Mouse (Mus musculus) intestine, embryonic 14.5 days (tissue): ENCODE measurements around the gene Zfp296. TPM values are rescaled to one million over a fixed set of nuclear protein-coding genes. Genes with fewer than 3 reads are reported as not detected.

ENCODE experiments used
- ATAC-seq: fragments of 200-750 bp; cut with Nextera tagmentation; replicated peaks from 2 replicates; pipeline ENCODE4 v1.8.0; 2017; ENCODE audit warnings: low read depth, moderate number of reproducible peaks, moderate TSS enrichment, moderate library complexity; ENCODE audit not compliant: low FRiP score, low TSS enrichment
- DNase-seq: peaks from one replicate; pipeline ENCODE4 v3.0.0-alpha.2; 2018; ENCODE audit warnings: low spot score
- H3K27ac ChIP-seq: fragments of 300-500 bp; sonication (generic); 2 replicates; pipeline ENCODE4 v1.5.1; 2014; ENCODE audit warnings: low read depth, mild to moderate bottlenecking, control low read depth
- H3K27me3 ChIP-seq: fragments of 300-500 bp; sonication (generic); replicated peaks from 2 replicates; pipeline ENCODE4 v1.6.1; 2014; ENCODE audit warnings: low read length, control low read depth; ENCODE audit not compliant: control insufficient read depth, insufficient read depth
- H3K36me3 ChIP-seq: fragments of 300-500 bp; sonication (generic); 2 replicates; pipeline ENCODE4 v1.6.1; 2014; ENCODE audit warnings: low read length, control low read depth; ENCODE audit not compliant: control insufficient read depth, insufficient read depth
- H3K4me1 ChIP-seq: fragments of 300-500 bp; sonication (generic); replicated peaks from 2 replicates; pipeline ENCODE4 v1.6.1; 2014; ENCODE audit warnings: low read length, control low read depth, mixed read lengths; ENCODE audit not compliant: control insufficient read depth, insufficient read depth
- H3K4me2 ChIP-seq: fragments of 300-500 bp; sonication (generic); 2 replicates; pipeline ENCODE4 v1.6.1; 2014; ENCODE audit warnings: low read length
- H3K4me3 ChIP-seq: fragments of 300-500 bp; sonication (generic); 2 replicates; pipeline ENCODE4 v1.5.1; 2014; ENCODE audit warnings: low read depth, low read length, control low read depth, mixed read lengths
- H3K9ac ChIP-seq: fragments of 300-500 bp; sonication (generic); 2 replicates; pipeline ENCODE4 v1.6.1; 2014; ENCODE audit warnings: mild to moderate bottlenecking, low read length
- H3K9me3 ChIP-seq: fragments of 300-500 bp; sonication (generic); 2 replicates; pipeline ENCODE4 v1.6.1; 2016; ENCODE audit warnings: low read length, control low read depth; ENCODE audit not compliant: control insufficient read depth
- WGBS: fragments of 180-500 bp; shearing (Covaris S2); extraction: QIAGEN DNeasy Blood & Tissue Kit; methylation state at CpG from one replicate; pipeline ENCODE4 v1.1.7; 2014; 5-methylcytosine and 5-hydroxymethylcytosine counted together
- polyA plus RNA-seq: library from polyadenylated mRNA; unstranded; fragments of >200 nt; fragmentation: Nextera tagmentation; extraction: Ambion mirVana; gene quantifications from 2 replicates; pipeline ENCODE4 v1.2.1, GENCODE M21; 2014

Gene Zfp296
- polyA plus RNA-seq, 1 experiment from 2014 or later: 1.4 TPM

DNA sequence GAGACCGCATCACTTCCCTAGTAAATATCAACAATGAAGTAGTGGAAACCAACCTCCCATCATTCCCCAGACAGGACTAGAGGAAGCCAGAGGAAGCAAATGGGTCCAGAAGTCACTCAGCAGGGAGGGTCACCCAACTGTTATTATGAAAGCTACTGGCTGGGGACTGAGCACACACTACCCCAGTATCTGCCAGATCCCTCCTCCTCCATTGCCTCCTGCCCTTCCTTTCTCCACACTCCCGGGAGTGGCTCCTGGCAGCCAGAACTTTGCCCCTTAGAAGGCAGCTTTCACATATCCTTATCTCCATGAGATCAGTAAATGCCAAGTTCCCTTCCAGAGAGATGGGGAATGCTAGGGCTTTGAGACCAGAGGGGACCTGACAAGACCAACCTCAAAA is 46.3 kb downstream of the Zfp296 start:
- Histone ChIP-seq H3K4me3 (no peak overlapping the region), H3K27me3 (0 out of 2 replicates have a peak, but pooled peaks cover 6% of the 10 kb centered on the region), H3K4me2 (no peak overlapping the region), H3K27ac (no peak overlapping the region), H3K4me1 (no peaks in the 10 kb centered on the region; the same call in 1 of the 2 replicates), H3K9ac (no peak overlapping the region), H3K36me3 (no peaks in the 10 kb centered on the region), H3K9me3 (no peaks in the 10 kb centered on the region)
- ATAC-seq (no peak), DNase-seq (no peak)
- 67% methylated on average over 2 of the region's 2 CpGs for WGBS

DNA sequence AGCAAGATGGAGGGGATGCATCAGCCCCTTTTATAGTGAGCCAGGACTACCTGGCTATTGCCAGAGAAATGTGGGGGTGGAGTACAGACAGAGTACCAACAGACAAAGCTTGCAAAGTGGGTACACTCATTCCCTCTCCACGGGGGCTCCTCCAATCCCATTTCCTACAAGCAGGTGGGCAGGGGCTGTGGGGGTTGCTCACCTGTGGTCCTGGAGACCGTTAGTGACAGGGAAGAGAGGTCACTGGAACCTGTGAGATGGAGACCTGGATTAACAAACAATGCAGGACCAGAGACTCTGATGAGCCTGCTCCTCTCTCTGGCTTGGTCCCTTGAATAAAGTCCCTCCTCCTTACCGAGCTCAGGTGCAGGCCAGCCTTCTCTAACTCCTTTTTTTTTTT is 50.6 kb downstream of the Zfp296 start:
- Histone ChIP-seq H3K9ac (no peak overlapping the region), H3K4me3 (peak overlapping the region; percentile 65), H3K36me3 (peaks cover 9% of the 10 kb centered on the region), H3K27me3 (no peaks in the 10 kb centered on the region), H3K4me2 (peak overlapping the region; percentile 91), H3K4me1 (no peaks in the 10 kb centered on the region), H3K9me3 (no peaks in the 10 kb centered on the region), H3K27ac (peak overlapping the region; percentile 54; the same call in 1 of the 2 replicates)
- DNase-seq: no peak
- no peak for ATAC-seq
- WGBS: 56% methylated on average over 3 of the region's 3 CpGs

DNA sequence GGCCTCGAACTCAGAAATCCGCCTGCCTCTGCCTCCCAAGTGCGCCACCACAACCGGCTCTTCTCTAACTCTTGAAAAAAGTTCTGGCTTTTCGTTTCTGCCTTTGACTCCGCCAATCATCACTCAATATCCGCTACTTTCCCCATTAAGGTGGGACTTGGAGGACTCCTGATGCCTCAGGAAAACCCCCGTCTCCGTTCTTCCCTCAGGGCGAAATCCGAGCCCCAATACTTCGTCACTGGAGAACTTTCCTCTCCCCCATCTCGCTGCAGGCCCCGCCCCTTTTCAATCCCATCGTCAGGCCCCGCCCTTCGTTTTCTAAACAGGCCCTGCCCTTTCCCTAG is 51.1 kb downstream of the Zfp296 start:
- ATAC-seq: no peak; the same call in 1 of the 2 replicates
- Histone ChIP-seq H3K27me3 (no peaks in the 10 kb centered on the region), H3K27ac (peak overlapping the region; percentile 94; the same call in 1 of the 2 replicates), H3K9me3 (no peaks in the 10 kb centered on the region), H3K4me2 (peak overlapping the region; percentile 91), H3K4me3 (peak overlapping the region; percentile 65), H3K36me3 (peaks cover 14% of the 10 kb centered on the region), H3K4me1 (no peaks in the 10 kb centered on the region), H3K9ac (no peak overlapping the region)
- no peak for DNase-seq
- WGBS: 13% methylated on average over 17 of the region's 17 CpGs

DNA sequence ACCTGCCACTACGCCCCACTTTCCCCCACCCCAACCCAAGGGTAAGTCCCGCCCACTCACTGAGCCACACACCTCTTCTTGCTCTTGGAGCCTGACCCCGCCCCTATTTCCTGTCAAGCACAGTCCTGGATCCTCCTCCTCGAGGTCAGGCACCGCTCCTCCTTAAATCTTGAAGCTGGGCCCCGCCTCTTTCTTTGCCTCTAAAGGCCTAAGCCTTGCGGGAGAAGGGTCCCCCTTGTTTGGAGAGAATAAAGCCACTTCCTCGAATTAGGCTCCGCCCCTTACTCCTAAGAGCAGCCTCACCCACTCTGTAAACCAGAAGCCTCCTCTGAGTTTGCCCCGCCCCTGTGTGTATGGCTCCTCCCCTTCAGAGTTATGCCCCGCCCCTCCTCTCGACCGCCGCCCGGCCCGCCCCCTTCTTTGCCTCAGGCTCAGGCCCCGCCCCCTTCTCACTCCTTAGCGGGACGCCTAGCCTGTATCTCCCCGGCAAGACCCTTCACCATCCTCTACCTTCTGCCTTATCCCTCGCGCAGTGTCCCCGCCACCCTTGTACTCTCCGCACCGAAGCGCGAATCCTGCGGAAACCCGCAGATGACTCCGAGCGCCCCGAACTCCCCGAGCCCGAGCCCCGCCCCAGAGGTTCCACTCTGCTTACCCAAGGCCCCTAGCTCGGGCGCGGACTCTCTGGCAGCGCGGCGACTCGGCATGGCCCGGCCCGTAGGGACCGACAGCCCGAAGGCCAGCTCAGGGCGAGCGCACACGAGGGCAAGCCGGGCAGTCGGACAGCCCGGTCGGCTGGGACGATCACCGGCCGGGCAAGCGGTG is 51.7 kb downstream of the Zfp296 start:
- Histone ChIP-seq H3K9ac (peak overlapping the region; percentile 59), H3K27ac (peak overlapping the region; percentile 94), H3K4me2 (peak overlapping the region; percentile 91), H3K4me1 (no peaks in the 10 kb centered on the region), H3K9me3 (no peaks in the 10 kb centered on the region), H3K4me3 (peak overlapping the region; percentile 65), H3K36me3 (peaks cover 20% of the 10 kb centered on the region), H3K27me3 (no peaks in the 10 kb centered on the region)
- ATAC-seq (peak; percentile 94), DNase-seq (peak; percentile 99)
- WGBS: under 1% methylated on average over 55 of the region's 57 CpGs

DNA sequence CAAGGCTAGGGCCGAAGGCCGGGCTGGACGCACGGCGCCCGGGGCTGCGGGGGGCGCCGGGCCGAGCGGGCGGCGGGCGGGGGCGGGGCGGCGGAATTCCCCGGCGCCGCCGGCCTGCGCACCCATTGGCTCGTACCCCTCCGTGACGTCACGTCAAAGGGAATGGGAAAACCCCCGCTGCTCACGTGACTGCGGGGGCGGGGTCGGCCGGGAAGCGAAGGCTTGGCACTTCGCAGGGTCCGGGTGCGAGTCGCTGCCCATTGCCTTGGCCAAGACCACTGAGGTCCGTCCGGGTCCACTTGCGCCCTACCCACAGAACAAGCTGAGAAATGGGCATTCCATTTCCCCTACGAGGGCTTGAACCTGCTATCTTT is 52.3 kb downstream of the Zfp296 start, which contains the start of gene Relb:
Gene Relb (minus strand): TSS at position 78 of the 374 bp plus-strand sequence.
- peak; percentile 76; the same call in 1 of the 2 replicates for ATAC-seq
- Histone ChIP-seq H3K4me3 (peak within 1 kb of the TSS; percentile 65), H3K4me2 (peak within 1 kb of the TSS; percentile 91), H3K27me3 (no peaks in the 10 kb centered on the region), H3K27ac (peak within 1 kb of the TSS; percentile 94), H3K36me3 (peaks cover 26% of the 10 kb centered on the region), H3K4me1 (no peaks in the 10 kb centered on the region), H3K9ac (peak within 1 kb of the TSS; percentile 59), H3K9me3 (no peaks in the 10 kb centered on the region)
- peak; percentile 96 for DNase-seq
- WGBS: 1% methylated on average over 30 of the region's 41 CpGs

Other genes starting within 250 kb of the Zfp296 start
- gene Ercc1, start 232.5 kb upstream of the Zfp296 start, polyA plus RNA-seq: 71.8 and 82.9 TPM in 2 replicates
- 23.9 and 25.8 TPM in 2 replicates for gene Cd3eap, start 217.8 kb upstream of the Zfp296 start, polyA plus RNA-seq
- 4.4 and 4.9 TPM in 2 replicates for gene Ppp1r13l, start 217.5 kb upstream of the Zfp296 start, polyA plus RNA-seq
- 11.3 and 13.3 TPM in 2 replicates for gene Ercc2, start 195.3 kb upstream of the Zfp296 start, polyA plus RNA-seq
- 2.4 and 3.4 TPM in 2 replicates for gene Klc3, start 173.2 kb upstream of the Zfp296 start, polyA plus RNA-seq
- gene Ckm, start 172.5 kb upstream of the Zfp296 start, polyA plus RNA-seq: 0.60 and 1.1 TPM in 2 replicates
- 7.5 and 8.5 TPM in 2 replicates for gene Mark4, start 118.5 kb upstream of the Zfp296 start, polyA plus RNA-seq
- 0.76 and 0.90 TPM in 2 replicates for gene Exoc3l2, start 114.0 kb upstream of the Zfp296 start, polyA plus RNA-seq
- gene Bloc1s3, start 68.9 kb upstream of the Zfp296 start, polyA plus RNA-seq: 0.93 and 1.2 TPM in 2 replicates
- 113 TPM in 2 replicates for gene Trappc6a, start 68.9 kb upstream of the Zfp296 start, polyA plus RNA-seq
- gene Nkpd1, start 59.4 kb upstream of the Zfp296 start, polyA plus RNA-seq: 0.09 and 0.27 TPM in 2 replicates
- 4.4 and 6.0 TPM in 2 replicates for gene Ppp1r37, start 14.2 kb upstream of the Zfp296 start, polyA plus RNA-seq
- 176 and 180 TPM in 2 replicates for gene Gemin7, start 308 bp downstream of the Zfp296 start, polyA plus RNA-seq
- 41.4 and 46.4 TPM in 2 replicates for gene Clasrp, start 27.2 kb downstream of the Zfp296 start, polyA plus RNA-seq
- gene Relb, start 52.2 kb downstream of the Zfp296 start, polyA plus RNA-seq: 9.4 and 9.5 TPM in 2 replicates
- 75.2 and 84.6 TPM in 2 replicates for gene Clptm1, start 87.7 kb downstream of the Zfp296 start, polyA plus RNA-seq
- 11.5 and 13.7 TPM in 2 replicates for gene Apoc2, start 100.7 kb downstream of the Zfp296 start, polyA plus RNA-seq
- not detected in 2 replicates for gene Gm44805, start 104.1 kb downstream of the Zfp296 start, polyA plus RNA-seq
- gene Apoc4, start 104.2 kb downstream of the Zfp296 start, polyA plus RNA-seq: 0.17 TPM in 1 of 2 replicates, not detected in the other
- gene Apoc1, start 115.4 kb downstream of the Zfp296 start, polyA plus RNA-seq: 8.3 and 9.1 TPM in 2 replicates
- 227 and 233 TPM in 2 replicates for gene Apoe, start 121.9 kb downstream of the Zfp296 start, polyA plus RNA-seq
- 143 and 174 TPM in 2 replicates for gene Tomm40, start 138.2 kb downstream of the Zfp296 start, polyA plus RNA-seq
- gene Nectin2, start 173.2 kb downstream of the Zfp296 start, polyA plus RNA-seq: 136 TPM in 2 replicates
- gene Bcam, start 193.7 kb downstream of the Zfp296 start, polyA plus RNA-seq: 89.6 and 93.4 TPM in 2 replicates
- 13.5 and 14.0 TPM in 2 replicates for gene Cblc, start 219.5 kb downstream of the Zfp296 start, polyA plus RNA-seq
- 9.5 and 13.5 TPM in 2 replicates for gene Bcl3, start 245.5 kb downstream of the Zfp296 start, polyA plus RNA-seq